Mouse (Mus musculus) heart, adult 8-10 months (tissue): Measurements from ENCODE around the gene Apeh. TPM values are rescaled to one million over a fixed set of nuclear protein-coding genes. Genes with fewer than 3 reads are reported as not detected.

Source experiments
- DNase-seq: peaks from one replicate; pipeline ENCODE4 v3.0.0; 2022; ENCODE audit warnings: low spot score
- total RNA-seq, 4 experiments: library from RNA; stranded (reverse); gene quantifications; 2 replicates each; pipeline ENCODE4 v1.2.4; 2022

The Apeh gene
- total RNA-seq, 4 experiments from 2014 or later = 38.5 to 49.0 (median 44.9) TPM

DNA sequence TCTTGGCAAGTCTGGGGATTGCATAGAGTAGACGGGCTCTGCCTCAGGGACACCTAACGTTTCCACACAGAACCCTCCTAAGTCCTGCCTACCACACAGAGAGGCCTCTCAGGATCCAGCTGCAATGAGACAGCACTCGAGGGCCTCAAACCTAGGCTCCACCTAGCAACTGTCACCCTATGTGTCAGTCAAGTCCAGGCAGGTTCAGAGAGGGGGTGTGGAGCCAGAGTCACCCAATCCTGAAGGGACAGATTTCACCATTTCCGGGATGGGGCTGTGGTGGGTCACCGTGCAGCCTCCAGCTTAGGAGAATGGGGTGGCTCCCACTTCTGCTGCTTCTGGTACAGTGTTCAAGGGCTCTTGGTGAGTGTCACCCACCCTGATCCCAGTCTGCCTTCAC is 14.2 kb downstream of the Apeh start, which contains the start of gene Mst1:
Gene Mst1 (plus strand): TSS at position 269 of the 400 bp plus-strand sequence.
- no peak for DNase-seq

DNA sequence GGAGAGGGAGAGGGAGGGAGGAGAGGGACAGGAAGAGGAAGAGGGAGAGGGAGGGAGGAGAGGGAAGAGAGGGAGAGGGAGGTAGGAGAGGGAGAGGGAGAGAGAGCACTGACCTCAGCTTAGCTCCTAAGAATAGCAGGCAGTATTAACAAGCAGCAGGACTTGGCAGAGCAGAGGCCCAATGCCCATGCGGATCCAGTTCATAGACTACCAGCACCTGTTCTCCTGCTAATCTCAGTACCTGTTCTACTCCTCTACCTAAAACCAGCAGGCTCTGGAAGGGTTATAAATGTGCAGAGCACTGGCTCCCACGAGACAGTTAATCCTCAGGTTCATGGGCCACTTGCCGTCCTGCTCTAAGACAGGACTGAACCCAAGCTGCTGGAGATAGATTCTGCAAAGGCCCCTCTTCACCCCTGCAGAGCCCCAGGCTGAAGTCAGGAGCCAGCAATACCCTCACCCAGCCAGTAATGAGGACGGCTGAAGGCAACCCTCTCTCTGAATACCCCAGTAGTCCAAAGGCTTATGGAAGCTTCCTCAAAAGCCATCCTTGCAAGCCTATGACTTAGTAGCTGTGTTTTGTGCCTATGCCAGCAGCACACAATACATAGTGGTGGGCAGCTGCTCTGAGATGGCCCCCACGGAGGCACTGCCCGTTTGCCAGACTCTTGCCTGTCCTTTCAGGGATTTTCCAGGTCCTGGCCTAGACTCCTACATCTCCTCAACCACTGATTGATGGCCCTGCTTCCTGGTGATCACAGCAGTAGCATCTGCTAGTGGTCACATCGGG is 21.1 kb downstream of the Apeh start:
- DNase-seq = no peak

DNA sequence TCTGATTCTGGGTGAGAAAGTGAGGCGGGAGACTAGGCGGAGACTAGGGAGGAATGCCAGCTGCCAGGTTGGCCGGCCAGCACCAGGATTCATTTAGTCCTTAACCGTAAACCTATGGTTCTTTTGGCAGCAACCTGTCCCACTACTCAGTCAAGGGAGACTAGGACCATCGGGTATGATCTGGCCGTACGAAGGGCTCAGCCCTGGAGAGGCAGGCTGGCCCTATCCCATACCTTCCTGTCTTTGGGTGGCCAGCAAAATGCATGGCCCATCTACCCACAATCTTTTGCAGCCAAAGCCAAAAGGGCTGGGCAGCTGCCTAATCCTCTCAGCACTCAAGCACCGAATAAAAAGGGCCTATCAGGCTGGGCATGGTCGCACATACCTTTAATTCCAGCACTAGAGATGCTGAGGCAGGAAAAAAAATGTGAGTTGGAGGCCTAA is 21.9 kb downstream of the Apeh start:
- no peak for DNase-seq

DNA sequence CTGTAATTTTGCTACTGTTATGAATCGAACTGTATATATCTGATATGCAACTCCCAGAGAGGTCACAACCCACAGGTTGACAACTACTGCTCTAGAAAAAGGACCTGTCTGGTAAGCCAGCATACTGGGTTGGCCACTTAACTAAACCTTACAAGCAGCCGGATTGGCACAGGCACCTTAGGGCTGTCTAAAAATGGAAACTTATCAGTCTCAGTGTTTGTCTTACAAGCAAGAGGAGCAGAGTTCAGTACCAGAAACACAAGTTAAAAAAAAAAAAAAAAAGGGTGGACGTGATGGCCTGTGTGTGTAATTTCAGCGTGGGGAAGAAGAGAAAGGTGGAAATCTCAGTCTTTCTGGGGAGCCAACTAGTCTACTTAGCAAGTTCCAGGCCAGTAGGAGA is 22.6 kb downstream of the Apeh start:
- no peak for DNase-seq

DNA sequence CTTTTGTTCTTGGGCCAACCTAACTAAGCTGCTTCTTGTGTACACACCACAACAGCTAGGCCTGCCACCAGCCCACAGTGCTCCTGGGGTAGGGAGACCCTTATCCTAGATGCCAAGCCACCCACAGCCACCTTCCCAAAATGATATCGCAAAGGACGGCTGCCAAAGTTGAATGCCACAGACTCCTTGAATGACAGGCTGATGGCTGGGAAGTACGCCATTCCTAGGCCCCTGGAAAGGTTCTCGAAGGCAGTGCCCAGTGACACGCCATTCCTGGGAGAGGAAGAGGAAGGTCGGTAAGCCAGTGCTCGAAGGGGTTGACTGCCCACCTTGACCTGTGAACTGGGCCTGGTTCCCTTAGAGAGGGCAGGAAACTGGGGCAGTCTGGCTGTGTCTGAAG is 24.9 kb downstream of the Apeh start:
- DNase-seq = no peak

DNA sequence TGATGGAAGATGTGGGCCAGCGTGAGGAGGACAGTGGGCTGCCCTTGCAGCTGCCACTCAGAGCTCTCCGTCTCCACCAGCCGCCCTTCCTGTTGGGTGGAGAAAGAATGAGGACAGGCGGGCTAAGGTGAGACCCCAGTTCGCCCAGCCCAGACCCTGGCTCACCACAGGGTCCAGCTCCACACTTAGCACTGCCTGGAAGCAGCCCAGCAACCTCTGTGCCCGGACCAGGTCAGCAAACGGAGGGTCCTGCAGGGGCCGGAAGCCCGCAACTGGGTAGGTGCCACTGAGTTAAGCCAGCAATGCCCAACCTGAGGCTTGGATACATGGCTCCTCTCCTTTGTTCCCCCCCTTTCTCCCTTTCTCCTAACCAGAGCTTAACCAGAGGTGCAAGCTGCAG is 25.4 kb downstream of the Apeh start:
- DNase-seq = no peak

DNA sequence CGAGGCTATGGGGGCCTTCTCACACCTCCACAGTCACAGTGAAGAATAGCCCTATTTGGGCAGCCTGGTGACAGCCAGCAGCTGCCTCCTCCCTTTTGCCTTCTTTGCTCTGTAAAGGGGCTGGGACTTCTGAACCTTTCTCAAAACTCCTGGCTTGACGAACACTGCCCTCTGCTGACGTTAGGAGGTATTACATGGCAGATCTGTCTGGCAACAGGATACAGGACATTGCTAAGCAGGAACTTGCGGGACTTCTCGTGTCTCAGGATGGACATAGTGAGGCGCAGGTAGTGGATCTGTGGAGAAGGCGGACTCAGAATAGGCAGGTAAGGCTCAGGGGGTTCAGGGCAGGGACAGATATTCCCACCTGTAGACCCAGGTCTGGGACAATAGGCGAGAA is 26.5 kb downstream of the Apeh start:
- peak; percentile 90 for DNase-seq

DNA sequence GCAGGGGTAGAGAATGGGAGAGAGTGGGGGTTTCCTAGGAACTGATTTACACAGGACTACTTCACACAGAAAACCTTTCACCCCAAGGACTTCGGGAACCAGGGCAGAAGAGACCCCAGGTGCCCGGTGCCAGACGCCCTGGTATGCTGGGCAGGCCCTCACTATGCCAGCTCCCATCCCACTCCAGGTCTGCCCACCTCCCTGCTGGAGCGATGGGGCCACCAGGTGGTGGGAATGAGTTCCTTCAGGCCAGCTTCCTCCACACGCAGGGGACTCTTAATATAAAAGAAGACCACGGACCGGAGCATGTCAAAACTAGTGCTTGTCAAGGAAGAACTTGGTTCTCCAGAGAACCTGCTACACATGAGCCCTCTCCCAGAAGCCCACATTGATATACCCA is 27.2 kb downstream of the Apeh start:
- no peak for DNase-seq

DNA sequence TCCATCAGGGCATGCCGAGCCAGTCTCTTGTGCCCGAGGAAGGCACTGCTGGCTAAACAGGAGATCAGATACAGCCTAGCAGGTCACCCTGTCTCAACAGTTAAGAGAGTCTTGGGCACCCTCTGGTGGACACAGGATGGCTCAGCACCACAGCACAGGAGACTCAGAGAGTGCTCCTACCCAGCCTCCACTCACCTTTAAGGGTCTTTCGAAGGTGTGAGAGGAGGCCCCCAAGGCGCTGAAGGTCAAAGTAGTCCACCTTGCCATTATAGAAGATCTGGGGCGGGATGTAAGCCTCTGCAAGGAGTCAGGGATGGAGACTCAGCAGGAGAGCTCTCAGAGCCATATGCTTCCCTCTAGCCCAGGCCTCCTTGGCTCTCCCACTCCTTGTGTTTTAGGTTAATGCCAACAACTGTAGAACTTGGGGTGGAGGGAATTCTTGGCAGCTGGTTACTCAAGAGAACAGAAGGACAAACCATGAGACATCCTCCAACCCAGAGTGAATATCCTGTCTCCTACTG is 28.9 kb downstream of the Apeh start:
- DNase-seq = peak; percentile 49

DNA sequence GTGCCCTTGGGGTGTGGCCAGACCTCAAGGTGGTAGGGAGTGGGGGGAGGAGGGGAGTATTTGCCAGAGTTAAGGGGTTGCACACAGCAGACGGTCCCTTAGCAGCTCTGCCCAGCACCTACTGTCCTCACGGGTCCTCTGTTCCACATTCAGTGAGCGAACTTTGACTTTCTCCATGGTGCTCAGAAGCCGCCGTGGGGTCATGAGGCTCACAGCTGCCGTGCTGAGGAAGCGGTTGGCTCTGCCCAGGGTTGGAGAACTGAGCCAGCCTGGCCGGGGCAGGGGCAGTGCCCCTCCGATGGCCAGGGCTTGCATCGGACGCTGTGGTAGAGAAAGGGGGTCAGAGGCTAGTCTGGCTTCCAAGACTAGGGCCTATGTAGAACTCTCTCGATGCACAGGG is 31.0 kb downstream of the Apeh start:
- no peak for DNase-seq

DNA sequence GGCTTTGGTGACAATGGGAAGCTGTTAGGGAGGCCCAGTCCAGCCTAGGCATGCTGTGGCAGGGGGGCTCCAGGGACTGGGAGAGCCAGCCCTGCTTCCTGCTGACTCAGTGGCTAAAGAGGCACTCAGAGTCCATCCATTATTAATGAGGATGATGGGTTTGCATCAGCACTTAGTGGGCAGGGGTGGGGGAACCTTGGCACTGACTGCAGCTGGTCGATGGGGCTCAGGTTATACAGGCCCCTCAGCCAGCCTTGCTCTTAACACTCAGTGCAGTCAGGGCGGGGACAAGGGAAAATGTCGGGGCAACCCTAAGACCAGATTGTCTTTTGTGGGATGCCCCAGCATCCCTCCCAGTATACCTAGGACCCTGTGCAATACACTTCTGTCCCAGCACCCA is 32.3 kb downstream of the Apeh start:
- no peak for DNase-seq

DNA sequence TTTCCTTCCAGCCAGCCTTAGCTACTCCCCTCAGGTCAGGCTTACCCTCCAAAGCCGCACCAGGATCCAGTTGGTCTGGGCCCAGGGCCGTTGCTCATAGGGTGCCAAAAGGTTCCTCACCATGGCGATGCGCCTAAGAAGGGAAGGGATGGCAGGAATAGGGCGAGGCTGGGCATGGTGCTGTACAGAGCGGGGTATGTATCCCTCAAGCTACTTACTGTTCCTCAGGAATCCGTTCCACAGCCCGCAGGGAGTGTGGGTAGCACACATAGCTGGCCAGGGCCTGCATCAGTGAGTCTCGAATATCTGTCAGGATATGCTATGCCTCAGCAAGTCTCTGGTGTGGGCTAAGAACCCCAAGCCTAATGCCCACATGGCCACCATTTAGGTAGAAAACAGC is 36.1 kb downstream of the Apeh start:
- DNase-seq = no peak

DNA sequence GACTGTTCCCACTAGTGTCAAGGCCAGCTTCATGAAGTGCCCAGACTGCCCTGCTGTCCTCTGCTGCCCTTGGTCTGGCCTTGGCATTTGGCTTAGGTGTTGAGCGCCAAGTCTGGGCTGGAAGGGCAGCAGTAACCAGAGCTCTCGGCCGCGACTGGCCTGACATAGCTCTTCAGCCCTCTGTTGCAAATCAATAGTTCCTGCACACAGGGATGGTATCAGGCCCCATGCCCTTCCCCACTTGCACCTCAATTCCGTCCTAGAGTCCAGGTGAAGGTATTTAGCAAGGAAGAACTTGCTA is 37.2 kb downstream of the Apeh start:
- no peak for DNase-seq

DNA sequence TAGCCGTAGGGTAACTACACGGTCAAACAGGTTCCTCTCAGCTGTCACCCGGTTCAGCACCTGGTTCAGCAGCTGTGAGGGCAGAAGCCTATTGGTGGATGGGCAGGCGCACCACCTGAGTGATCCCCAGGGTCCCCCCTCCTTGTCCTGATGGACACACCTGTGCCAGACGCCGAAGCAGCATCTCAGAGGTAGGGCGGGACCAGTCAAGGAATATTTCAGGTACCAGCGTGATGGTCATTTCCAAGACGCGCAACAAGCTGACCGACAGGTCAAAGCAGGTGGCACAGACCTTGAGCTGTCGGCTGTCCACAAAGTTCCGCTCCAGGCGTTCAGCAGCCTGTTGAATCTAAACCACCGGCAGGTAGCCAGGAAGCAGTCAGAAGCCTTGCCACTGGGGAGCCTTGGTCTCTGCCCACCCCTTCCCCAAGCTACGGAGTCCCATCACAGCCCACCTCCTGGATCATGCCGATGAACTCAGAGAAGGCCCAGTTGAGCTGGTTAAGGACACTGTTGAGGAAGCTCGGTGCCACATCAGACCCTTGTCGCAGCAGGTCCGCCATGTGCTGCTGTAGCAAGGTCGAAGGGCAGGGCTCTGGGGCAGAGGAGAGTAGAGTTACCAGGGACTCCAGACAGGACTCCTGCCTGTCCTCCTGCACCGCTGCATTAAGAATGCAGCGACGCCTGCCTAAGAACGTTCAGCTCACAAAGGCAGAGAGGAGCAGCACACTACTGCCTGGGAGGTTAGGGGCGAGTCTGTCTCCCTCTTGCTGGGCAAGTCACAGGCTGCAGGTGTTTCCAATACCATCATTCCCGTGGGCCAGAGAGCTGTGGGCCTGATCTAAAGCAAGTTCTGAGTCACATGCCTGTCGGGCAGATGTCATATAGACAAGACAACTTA is 37.8 kb downstream of the Apeh start:
- DNase-seq = no peak

DNA sequence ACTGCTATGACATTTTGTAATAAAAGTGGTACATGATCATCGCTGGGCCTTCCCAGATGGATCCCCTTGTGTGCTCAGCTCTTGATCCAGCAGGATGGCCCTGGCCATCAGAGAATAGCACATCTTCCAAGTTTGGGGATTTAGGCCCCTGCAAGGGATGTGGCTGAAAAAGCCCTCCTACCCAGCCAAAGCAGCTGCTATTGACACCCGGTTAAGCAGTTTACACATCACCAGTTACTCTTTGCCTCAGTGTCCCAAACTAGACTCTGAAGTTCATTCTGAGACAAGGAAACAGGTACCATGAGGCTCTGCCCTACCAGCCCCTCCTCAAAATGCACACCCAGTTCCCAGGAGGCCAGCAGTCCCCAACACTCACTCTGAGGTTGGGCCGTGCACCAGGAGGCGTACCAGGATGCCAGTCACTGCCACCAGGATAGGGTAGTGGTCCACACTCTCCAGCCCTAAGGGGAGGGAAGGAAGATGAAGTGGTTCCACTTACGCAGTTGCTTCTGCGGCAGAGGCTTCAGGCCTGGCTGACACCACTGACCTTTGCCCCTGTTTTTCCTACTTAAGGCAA is 38.7 kb downstream of the Apeh start:
- DNase-seq = no peak

DNA sequence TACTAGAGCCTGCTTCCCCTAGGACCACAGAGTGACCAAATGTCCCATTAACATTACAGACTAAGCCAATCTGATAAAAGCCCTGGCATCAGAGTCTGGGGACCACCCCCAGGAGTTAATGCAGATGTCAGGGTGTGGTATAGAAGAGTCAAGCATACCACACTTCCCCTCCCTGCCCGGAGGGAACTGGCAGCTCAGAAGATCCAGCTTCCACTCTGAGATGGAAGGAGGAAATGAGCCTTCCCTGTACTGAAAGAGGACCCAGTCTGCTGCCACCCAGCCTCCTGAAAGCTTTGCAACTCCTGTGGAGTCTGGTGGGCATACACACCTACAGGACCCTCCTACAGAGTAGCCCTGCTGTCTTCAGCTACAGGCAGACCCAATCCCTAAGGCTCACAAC is 39.3 kb downstream of the Apeh start:
- no peak for DNase-seq

DNA sequence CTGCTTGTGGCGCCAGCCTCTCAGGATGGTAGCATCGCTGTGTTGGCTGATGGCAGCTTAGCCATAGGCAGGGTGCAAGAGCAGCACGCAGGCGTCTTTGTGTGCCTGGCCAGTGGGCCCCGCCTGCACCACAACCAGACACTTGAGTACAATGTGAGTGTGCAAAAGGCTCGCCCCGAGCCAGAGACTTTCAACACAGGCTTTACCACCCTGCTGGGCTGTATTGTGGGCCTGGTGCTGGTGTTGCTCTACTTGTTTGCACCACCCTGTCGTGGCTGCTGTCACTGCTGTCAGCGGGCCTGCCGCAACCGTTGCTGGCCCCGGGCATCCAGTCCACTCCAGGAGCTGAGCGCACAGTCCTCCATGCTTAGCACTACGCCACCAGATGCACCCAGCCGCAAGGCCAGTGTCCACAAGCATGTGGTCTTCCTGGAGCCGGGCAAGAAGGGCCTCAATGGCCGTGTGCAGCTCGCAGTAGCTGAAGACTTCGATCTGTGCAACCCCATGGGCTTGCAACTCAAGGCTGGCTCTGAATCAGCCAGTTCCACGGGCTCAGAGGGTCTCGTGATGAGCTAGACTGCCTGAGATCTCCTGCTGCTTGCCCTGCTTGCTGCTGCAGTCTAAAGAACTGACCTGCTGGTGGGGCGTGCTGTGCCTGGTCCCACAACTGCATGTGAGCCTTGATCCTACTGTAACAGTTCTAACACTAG is 39.9 kb downstream of the Apeh start:
- DNase-seq = no peak

DNA sequence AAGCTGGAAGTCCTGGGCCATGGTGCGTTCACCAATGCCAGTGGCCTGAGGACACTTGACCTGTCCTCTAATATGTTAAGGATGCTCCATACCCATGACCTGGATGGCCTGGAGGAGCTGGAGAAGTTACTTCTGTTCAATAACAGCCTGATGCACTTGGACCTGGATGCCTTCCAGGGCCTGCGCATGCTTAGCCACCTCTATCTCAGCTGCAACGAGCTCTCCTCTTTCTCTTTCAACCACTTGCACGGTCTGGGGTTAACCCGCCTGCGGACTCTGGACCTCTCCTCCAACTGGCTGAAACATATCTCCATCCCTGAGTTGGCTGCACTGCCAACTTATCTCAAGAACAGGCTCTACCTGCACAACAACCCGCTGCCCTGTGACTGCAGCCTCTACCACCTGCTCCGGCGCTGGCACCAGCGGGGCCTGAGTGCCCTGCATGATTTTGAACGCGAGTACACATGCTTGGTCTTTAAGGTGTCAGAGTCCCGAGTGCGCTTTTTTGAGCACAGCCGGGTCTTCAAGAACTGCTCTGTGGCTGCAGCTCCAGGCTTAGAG is 40.7 kb downstream of the Apeh start:
- no peak for DNase-seq

DNA sequence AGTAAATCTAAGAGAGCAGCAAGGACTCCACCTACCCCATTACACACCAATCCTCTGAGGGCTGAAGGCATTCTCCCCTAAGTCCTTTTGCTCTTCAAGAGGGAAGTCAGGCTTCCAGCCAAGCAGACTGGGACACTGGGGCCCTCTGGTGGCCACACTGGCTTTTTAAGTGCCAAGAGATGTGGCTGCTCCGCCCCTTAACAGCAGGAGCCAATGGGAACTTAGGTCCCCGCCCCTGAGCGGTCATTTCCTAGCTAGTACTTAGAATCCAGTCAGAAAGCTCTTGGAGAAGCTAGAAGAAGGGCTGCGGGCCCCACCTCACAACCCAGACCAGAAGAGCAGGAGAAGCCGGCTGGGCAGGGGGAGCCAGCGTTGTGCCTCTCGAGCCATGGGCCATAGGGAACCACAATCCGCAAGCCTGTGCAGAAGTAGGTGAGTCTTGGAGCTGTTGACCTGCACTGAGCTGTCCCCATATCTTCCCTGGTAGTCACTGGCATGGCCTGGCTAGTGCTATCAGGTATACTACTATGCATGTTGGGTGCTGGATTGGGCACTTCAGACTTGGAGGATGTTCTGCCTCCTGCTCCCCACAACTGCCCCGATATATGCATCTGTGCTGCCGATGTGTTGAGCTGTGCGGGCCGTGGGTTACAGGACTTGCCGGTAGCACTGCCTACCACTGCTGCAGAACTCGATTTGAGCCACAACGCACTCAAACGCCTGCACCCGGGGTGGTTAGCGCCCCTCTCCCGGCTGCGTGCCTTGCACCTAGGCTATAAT is 41.3 kb downstream of the Apeh start, which contains the start of gene Amigo3:
Gene Amigo3 (plus strand): TSS at position 275 of the 780 bp plus-strand sequence.
- peak; percentile 98 for DNase-seq

DNA sequence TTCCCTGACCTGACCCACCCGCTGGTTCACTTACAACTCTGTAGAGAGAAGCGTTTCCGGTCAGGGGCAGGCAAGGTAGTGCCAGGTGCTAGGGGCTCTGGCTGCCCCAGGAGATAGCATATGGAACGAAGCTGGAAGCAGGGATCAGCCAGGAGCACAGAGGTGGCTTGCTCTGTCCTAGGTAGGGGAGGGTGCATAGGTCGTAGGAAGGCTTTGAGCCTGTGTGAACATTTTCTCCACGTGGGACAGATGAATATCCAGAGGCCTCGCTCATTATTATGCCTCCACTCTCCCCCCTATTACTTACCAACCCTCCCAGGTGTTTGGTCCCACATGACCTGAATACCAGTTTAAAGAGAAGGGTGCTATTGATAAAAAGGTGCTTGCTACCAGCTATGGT is 42.0 kb downstream of the Apeh start:
- no peak for DNase-seq

DNA sequence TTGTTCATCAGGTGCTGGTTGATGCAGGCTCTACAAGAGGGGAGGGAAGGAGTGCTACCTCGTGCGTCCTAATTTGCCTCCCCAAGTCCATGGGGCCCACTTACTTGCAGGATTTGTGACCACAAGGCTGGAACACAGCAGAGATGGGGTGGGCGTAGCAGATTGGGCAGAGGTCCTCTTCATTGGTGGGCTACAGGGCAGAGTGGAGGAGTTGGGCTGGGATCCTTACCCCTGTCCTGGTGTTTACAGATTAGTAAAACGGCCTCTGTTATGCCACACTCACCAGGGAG is 42.5 kb downstream of the Apeh start:
- DNase-seq = no peak
